Mouse (Mus musculus): ENCODE data around the gene Tmcc3. TPM values are rescaled to one million over a fixed set of nuclear protein-coding genes. Genes with fewer than 3 reads are reported as not detected.

The Tmcc3 gene
- total and polyA plus RNA-seq, 3 experiments, result 11.3 to 30.1 (median 23.1) TPM

DNA sequence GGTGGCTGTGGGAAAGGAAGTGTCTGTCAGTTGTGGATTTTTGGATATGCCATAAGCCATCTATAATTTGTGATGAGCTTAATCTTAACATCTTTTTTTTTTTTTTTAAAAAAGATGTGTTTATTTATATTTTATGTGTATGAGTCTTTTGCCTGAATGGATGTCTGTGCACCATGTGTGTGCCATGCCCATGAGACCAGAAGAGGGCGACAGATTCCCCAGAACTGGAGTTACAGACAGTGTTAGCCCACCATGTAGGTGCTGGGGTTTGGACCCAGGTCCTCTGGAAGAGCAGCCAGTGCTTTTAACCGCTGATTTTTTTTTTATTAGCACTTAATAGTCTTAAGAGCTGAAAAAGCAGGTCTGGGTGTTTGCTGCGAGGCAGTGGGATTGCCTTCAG, 269.6 kb downstream of the Tmcc3 start:
- no peaks in the 10 kb centered on the region for H3K27me3 ChIP-seq (replicated peaks)
- no peak for DNase-seq (ENCODE audit: extremely low read depth)
- no peak overlapping the region for H3K27ac ChIP-seq (ENCODE audit: insufficient read depth, low read depth)
- dilution Hi-C loops (cut with MboI; ENCODE audit: extremely low pct_ligation_motif_present, extremely low pct_unique_long_range_greater_than_20kb, low sequenced_read_pairs) (no loop called here), in situ Hi-C loops (cut with MboI; ENCODE audit: low pct_ligation_motif_present, low pct_unique_long_range_greater_than_20kb, low sequenced_read_pairs) (no loop called here)
- peaks cover 67 to 94% of the 10 kb centered on the region in 2 experiments for H3K36me3 ChIP-seq (replicated peaks in 1 of 2; ENCODE audit: control insufficient read depth in 1 of 2, insufficient read depth in 1 of 2, low read length in 1 of 2)
- no peak overlapping the region for H3K9ac ChIP-seq (ENCODE audit: insufficient read depth, low read depth)
- TF ChIP-seq ELF1 (IDR thresholded peaks at IDR 0.05; ENCODE audit: low read depth, low read length), result no peak
- 0 out of 4 replicates have a peak, but pooled peaks of 1 of the 2 experiments have one; percentile 19 for TF ChIP-seq CTCF (conservative IDR thresholded peaks at IDR 0.05 in 1 of 2, IDR thresholded peaks at IDR 0.05 in 1 of 2; ENCODE audit: low read depth in 2 of 2, low read length in 2 of 2)
- TF ChIP-seq POLR2AphosphoS2 (IDR thresholded peaks at IDR 0.05; ENCODE audit: low read depth, low read length), result no peak
- H3K4me3 ChIP-seq (replicated peaks in 1 of 3; ENCODE audit: low read depth in 2 of 3, low read length in 2 of 3, poor library complexity in 1 of 3), result no peak overlapping the region
- no peaks in the 10 kb centered on the region for H3K79me2 ChIP-seq (replicated peaks; ENCODE audit: control insufficient read depth, extremely low read depth, insufficient read depth, poor library complexity, severe bottlenecking)
- H3K4me1 ChIP-seq (ENCODE audit: control insufficient read depth in 1 of 2, insufficient read depth in 2 of 2), result no peaks in the 10 kb centered on the region
- H3K4me2 ChIP-seq (ENCODE audit: insufficient read depth, low read depth, poor library complexity, severe bottlenecking), result no peak overlapping the region
- peaks cover 6% of the 10 kb centered on the region for H3K9me3 ChIP-seq (replicated peaks; ENCODE audit: low read length)

DNA sequence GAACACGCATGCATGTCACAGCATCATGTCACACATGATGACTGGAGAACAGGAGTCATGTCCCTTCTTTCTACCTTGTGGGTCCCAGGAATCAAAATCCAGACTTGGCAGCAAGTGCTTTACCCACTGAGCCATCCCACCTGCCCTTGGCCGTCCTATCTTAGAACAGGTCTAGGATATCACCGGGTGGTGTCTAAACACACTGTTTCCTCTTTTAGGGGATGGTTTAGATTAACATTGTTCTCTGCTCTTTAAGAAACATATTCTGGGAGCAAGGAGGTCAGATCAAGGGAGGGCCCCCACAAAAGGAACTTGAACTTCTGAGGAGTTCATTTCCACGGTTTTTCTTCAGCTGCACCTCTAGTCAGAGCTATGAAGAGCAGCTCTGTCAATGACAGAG, 272.0 kb downstream of the Tmcc3 start:
- H3K27me3 ChIP-seq (replicated peaks), result no peaks in the 10 kb centered on the region
- H3K36me3 ChIP-seq (replicated peaks in 1 of 2; ENCODE audit: control insufficient read depth in 1 of 2, insufficient read depth in 1 of 2, low read length in 1 of 2), result peaks cover 75 to 95% of the 10 kb centered on the region in 2 experiments
- no peak for TF ChIP-seq JUND (conservative IDR thresholded peaks at IDR 0.05; ENCODE audit: low read depth, low read length)
- TF ChIP-seq BHLHE40 (IDR thresholded peaks at IDR 0.05; ENCODE audit: low read depth, low read length), result no peak
- TF ChIP-seq TBP (conservative IDR thresholded peaks at IDR 0.05; ENCODE audit: low read depth, low read length), result no peak
- no peak for TF ChIP-seq KAT2A (IDR thresholded peaks at IDR 0.05; ENCODE audit: insufficient replicate concordance, low read length)
- TF ChIP-seq CHD2 (IDR thresholded peaks at IDR 0.05; ENCODE audit: low read length), result no peak
- no peak overlapping the region for H3K27ac ChIP-seq (ENCODE audit: insufficient read depth, low read depth)
- DNase-seq (ENCODE audit: extremely low read depth), result no peak
- H3K4me3 ChIP-seq (replicated peaks in 1 of 3; ENCODE audit: low read depth in 2 of 3, low read length in 2 of 3, poor library complexity in 1 of 3), result no peak overlapping the region
- H3K4me2 ChIP-seq (ENCODE audit: insufficient read depth, low read depth, poor library complexity, severe bottlenecking), result no peak overlapping the region
- in situ Hi-C loops (cut with MboI; ENCODE audit: low pct_ligation_motif_present, low pct_unique_long_range_greater_than_20kb, low sequenced_read_pairs), result no loop called here
- dilution Hi-C loops (cut with MboI; ENCODE audit: extremely low pct_ligation_motif_present, extremely low pct_unique_long_range_greater_than_20kb, low sequenced_read_pairs), result no loop called here
- no peaks in the 10 kb centered on the region for H3K79me2 ChIP-seq (replicated peaks; ENCODE audit: control insufficient read depth, extremely low read depth, insufficient read depth, poor library complexity, severe bottlenecking)
- H3K9ac ChIP-seq (ENCODE audit: insufficient read depth, low read depth), result no peak overlapping the region
- peaks cover 6% of the 10 kb centered on the region for H3K9me3 ChIP-seq (replicated peaks; ENCODE audit: low read length)
- no peaks in the 10 kb centered on the region for H3K4me1 ChIP-seq (ENCODE audit: control insufficient read depth in 1 of 2, insufficient read depth in 2 of 2)

DNA sequence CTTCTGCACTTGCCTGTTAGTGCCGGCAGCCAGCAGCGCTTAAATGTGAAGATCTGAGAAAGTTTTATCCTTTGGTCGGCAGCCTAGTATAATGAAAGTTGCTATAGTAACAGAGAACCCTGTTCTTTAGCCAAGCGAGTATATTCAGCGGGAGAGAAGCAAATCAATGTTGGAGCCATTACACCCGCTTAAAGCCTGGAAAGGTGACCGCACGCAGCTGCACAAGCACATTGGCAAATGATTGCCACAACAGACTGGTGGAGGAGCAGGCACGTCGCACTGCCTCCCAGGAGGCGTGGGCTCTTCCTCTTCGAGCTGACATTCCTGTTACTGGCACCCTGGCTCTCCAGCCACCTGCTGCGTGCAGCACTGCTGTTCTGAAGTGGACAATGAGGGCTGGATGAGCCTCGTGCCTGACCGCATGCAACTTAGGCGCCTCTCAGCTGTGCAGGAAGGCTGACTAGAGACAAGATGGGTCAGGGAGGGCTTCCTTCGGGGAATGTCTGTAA, 273.2 kb downstream of the Tmcc3 start:
- Histone ChIP-seq H3K4me1 (ENCODE audit: control insufficient read depth in 1 of 2, insufficient read depth in 2 of 2) (no peaks in the 10 kb centered on the region), H3K4me2 (ENCODE audit: insufficient read depth, low read depth, poor library complexity, severe bottlenecking) (no peak overlapping the region), H3K27ac (ENCODE audit: insufficient read depth, low read depth) (no peak overlapping the region), H3K4me3 (replicated peaks in 1 of 3; ENCODE audit: low read depth in 2 of 3, low read length in 2 of 3, poor library complexity in 1 of 3) (no peak overlapping the region), H3K9me3 (replicated peaks; ENCODE audit: low read length) (peaks cover 6% of the 10 kb centered on the region), H3K36me3 (replicated peaks in 1 of 2; ENCODE audit: control insufficient read depth in 1 of 2, insufficient read depth in 1 of 2, low read length in 1 of 2) (peaks cover 72 to 93% of the 10 kb centered on the region in 2 experiments), H3K9ac (ENCODE audit: insufficient read depth, low read depth) (no peak overlapping the region), H3K27me3 (replicated peaks) (no peaks in the 10 kb centered on the region), H3K79me2 (replicated peaks; ENCODE audit: control insufficient read depth, extremely low read depth, insufficient read depth, poor library complexity, severe bottlenecking) (no peaks in the 10 kb centered on the region)
- dilution Hi-C loops (cut with MboI; ENCODE audit: extremely low pct_ligation_motif_present, extremely low pct_unique_long_range_greater_than_20kb, low sequenced_read_pairs) (no loop called here), in situ Hi-C loops (cut with MboI; ENCODE audit: low pct_ligation_motif_present, low pct_unique_long_range_greater_than_20kb, low sequenced_read_pairs) (no loop called here)
- TF ChIP-seq USF2 (conservative IDR thresholded peaks at IDR 0.05; ENCODE audit: low read depth, low read length) (no peak), ETS1 (conservative IDR thresholded peaks at IDR 0.05; ENCODE audit: low read depth, low read length) (no peak), RAD21 (IDR thresholded peaks at IDR 0.05; ENCODE audit: low read depth, low read length) (no peak), IRF4 (IDR thresholded peaks at IDR 0.05; ENCODE audit: low read depth, low read length) (no peak), ZC3H11A (IDR thresholded peaks at IDR 0.05; ENCODE audit: low read depth, low read length) (no peak), MAZ (IDR thresholded peaks at IDR 0.05; ENCODE audit: low read depth, low read length) (no peak), TBP (conservative IDR thresholded peaks at IDR 0.05; ENCODE audit: low read depth, low read length) (no peak), MAFK (IDR thresholded peaks at IDR 0.05; ENCODE audit: insufficient replicate concordance, low read length) (no peak), BHLHE40 (IDR thresholded peaks at IDR 0.05; ENCODE audit: low read depth, low read length) (no peak), ZMIZ1 (IDR thresholded peaks at IDR 0.05; ENCODE audit: low read depth, low read length) (no peak), HCFC1 (IDR thresholded peaks at IDR 0.05; ENCODE audit: low read depth, low read length) (no peak), ELF1 (IDR thresholded peaks at IDR 0.05; ENCODE audit: low read depth, low read length) (no peak)
- no peak for DNase-seq (ENCODE audit: extremely low read depth)
